Mouse (Mus musculus) testis, adult 2 months (tissue): Measurements from ENCODE around the gene Tnk2.

Experiments used
- CTCF ChIP-seq: fragments of 200-500 bp; IDR thresholded peaks from 2 replicates; pipeline ENCODE4 v1.5.1; 2012; ENCODE audit warnings: low read depth, mild to moderate bottlenecking, inconsistent platforms, low read length, moderate library complexity; ENCODE audit not compliant: control insufficient read depth, insufficient read depth, insufficient replicate concordance
- POLR2A ChIP-seq: fragments of 200-500 bp; IDR thresholded peaks from 2 replicates; pipeline ENCODE4 v1.6.1; 2012; ENCODE audit warnings: low read depth, mild to moderate bottlenecking, inconsistent platforms, low read length, moderate library complexity; ENCODE audit not compliant: control insufficient read depth

DNA sequence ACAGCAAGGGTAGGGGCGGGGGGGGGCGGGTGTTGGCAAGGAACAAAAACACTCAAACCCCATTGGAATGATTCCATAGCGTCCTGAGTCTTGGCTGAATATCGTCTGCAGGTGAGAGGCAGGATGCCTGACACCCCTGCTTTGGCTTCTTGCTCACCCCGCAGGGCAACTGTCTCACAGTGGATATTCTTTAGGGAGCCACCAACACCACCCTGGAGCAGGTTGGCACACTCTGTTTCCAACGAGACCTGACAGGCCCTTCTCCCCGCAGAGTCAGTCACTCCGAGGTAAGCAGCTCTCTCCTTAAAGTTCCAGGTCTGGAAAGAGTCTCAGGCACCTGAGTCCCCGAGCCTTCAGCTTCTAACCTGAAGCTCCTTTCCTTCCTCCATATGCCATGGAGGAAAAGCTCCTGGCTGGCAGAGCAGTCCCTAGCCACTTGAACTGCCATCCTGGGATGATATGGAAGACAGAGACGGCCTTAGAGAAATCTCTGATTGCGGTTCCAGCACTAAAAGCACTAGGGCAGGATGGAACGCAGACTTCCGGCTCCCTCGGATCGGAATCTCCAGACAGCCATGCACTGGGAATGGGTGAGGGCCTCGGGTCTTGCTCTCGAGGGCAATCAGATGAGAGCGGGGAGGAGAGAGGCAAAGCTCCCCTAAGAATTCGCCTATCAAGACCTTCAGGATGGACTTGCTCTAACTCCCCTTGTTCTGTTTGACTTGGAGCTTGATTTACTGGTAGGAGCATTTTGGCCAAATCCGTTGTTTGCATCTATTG, 2.0 kb upstream of the Tnk2 start:
- TF ChIP-seq CTCF (no peak), POLR2A (no peak)
